Mouse (Mus musculus): ENCODE measurements around the gene Ddx49. TPM values are rescaled to one million over a fixed set of nuclear protein-coding genes. Genes with fewer than 3 reads are reported as not detected.

The Ddx49 gene
- polyA plus RNA-seq (2011; ENCODE audit: insufficient read length, low read depth, missing spikeins), result 24.8 and 31.6 TPM in 2 replicates

- peak within 1 kb of the TSS; percentile 78 for H3K27ac ChIP-seq (ENCODE audit: insufficient read depth, low read length)
- H3K4me1 ChIP-seq (ENCODE audit: control insufficient read depth, insufficient read depth, low read length), result peaks cover 4% of the 10 kb centered on the region; the same call in 1 of the 2 replicates
- H3K4me3 ChIP-seq (ENCODE audit: insufficient read depth, low read length), result peak within 1 kb of the TSS; percentile 96
- TF ChIP-seq CTCF (IDR thresholded peaks at IDR 0.05; ENCODE audit: borderline replicate concordance, insufficient read depth, low read length) (no peak), POLR2A (IDR thresholded peaks at IDR 0.05; ENCODE audit: low read depth, low read length) (peak; percentile 84)
These were observed at the start of gene Ddx49, which contains the start of gene Cope for GRCm38 (mm10) chr8:70302358-70302890. Ddx49 (minus strand) TSS chr8:70302489. Cope (plus strand) TSS chr8:70302518.

DNA sequence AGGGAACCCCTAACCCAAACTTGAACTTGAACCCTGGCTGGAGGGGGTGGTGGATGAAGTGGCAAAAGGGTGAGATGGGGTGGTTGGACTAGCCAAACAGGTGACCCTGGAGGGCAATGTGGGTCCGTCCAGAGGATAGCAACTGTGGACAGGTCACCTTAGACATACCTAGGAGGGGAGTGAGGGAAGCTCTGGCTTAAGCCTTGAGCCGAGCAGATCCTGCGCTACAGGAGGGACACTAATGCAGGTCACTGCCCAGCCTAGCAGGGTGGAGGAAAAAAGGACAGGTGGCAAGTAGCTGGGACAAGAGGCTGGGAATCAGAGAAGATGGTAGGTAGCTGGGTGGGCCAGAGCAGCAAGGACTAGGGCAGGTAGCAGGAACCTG, 49.7 kb upstream of the Ddx49 start:
- peak overlapping the region; percentile 73 for H3K4me3 ChIP-seq (ENCODE audit: insufficient read depth, low read length)
- TF ChIP-seq POLR2A (IDR thresholded peaks at IDR 0.05; ENCODE audit: low read depth, low read length) (no peak), CTCF (IDR thresholded peaks at IDR 0.05; ENCODE audit: borderline replicate concordance, insufficient read depth, low read length) (no peak)
- H3K27ac ChIP-seq (ENCODE audit: insufficient read depth, low read length), result no peak overlapping the region
- H3K4me1 ChIP-seq (ENCODE audit: control insufficient read depth, insufficient read depth, low read length), result peaks cover 13% of the 10 kb centered on the region

GRCm38 (mm10) chr8:70351035-70351999, 49.0 kb upstream of the Ddx49 start:
- no peak for TF ChIP-seq CTCF (IDR thresholded peaks at IDR 0.05; ENCODE audit: borderline replicate concordance, insufficient read depth, low read length)
- TF ChIP-seq POLR2A (IDR thresholded peaks at IDR 0.05; ENCODE audit: low read depth, low read length), result no peak
- H3K27ac ChIP-seq (ENCODE audit: insufficient read depth, low read length), result no peak overlapping the region
- peaks cover 13% of the 10 kb centered on the region for H3K4me1 ChIP-seq (ENCODE audit: control insufficient read depth, insufficient read depth, low read length)
- H3K4me3 ChIP-seq (ENCODE audit: insufficient read depth, low read length), result peak overlapping the region; percentile 73

DNA sequence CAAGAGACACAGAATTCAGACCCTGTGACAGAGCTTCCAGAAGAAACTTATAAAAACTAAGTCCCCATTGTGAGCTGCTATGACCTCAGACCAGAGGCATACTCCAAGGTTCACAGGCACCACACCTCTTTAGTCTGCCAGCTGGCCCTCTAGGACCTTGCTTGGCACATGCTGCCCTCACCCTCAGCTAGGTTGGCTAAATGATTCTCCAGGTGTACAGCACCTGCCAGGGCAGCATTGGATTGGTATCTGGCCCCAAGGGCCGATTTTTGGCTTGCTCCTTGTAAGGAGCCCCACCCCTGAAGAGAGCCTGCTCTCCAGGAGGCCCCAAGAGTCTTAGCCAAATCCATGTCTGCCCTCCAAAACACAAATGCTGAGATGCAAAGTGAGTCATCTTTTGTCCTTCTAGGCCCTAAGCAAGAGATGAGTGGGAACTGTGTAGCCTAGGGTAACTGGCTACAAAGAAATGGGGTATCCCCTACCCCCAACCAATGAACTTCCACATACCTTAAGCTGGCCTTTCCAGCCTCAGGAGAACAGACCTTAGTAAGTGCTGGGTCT, 45.7 kb upstream of the Ddx49 start:
- no peak overlapping the region for H3K27ac ChIP-seq (ENCODE audit: insufficient read depth, low read length)
- H3K4me3 ChIP-seq (ENCODE audit: insufficient read depth, low read length), result no peak overlapping the region
- peaks cover 13% of the 10 kb centered on the region for H3K4me1 ChIP-seq (ENCODE audit: control insufficient read depth, insufficient read depth, low read length)
- TF ChIP-seq POLR2A (IDR thresholded peaks at IDR 0.05; ENCODE audit: low read depth, low read length) (no peak), CTCF (IDR thresholded peaks at IDR 0.05; ENCODE audit: borderline replicate concordance, insufficient read depth, low read length) (no peak)

DNA sequence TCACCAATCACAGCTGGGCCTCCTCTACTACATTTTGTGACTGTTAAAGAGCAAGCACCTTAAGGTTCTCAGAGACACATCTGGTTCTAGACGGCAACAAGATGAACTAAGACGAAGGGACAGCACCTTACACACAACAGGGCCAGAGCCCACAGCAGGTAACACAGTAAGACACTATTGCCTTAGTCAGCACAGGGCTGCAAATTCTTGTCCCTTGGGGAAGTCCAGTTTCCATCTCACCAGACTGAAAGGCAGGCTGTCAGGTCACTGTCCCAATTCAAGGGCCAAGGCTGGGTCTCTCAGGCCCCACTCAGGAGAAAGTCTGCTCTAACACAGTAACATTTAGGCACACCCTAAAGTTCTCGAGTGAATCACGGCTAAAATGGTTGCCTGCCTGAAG, 45.2 kb upstream of the Ddx49 start:
- no peak for TF ChIP-seq POLR2A (IDR thresholded peaks at IDR 0.05; ENCODE audit: low read depth, low read length)
- no peak for TF ChIP-seq CTCF (IDR thresholded peaks at IDR 0.05; ENCODE audit: borderline replicate concordance, insufficient read depth, low read length)
- peaks cover 13% of the 10 kb centered on the region for H3K4me1 ChIP-seq (ENCODE audit: control insufficient read depth, insufficient read depth, low read length)
- H3K27ac ChIP-seq (ENCODE audit: insufficient read depth, low read length), result no peak overlapping the region
- H3K4me3 ChIP-seq (ENCODE audit: insufficient read depth, low read length), result no peak overlapping the region

DNA sequence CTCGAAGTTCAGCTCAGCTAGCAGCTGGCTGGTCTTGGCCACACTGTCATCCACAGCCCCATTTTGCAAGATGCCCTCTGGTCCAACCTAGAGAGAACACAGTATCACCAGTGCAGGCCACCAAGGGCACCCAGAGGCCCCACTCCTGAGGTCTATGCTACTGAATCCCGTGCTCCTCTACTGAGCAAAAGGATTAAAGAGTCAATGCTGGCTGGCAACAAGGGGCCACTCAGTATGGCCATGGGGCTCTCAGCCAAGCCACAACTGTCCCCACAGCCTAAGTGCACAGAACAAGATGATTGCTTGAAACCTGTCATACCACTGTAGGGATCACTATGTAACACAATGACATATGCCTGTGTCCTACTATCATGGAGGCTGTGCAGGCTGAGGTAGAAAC, 42.0 kb upstream of the Ddx49 start:
- no peak overlapping the region for H3K27ac ChIP-seq (ENCODE audit: insufficient read depth, low read length)
- H3K4me3 ChIP-seq (ENCODE audit: insufficient read depth, low read length), result no peak overlapping the region
- TF ChIP-seq CTCF (IDR thresholded peaks at IDR 0.05; ENCODE audit: borderline replicate concordance, insufficient read depth, low read length) (no peak), POLR2A (IDR thresholded peaks at IDR 0.05; ENCODE audit: low read depth, low read length) (no peak)
- H3K4me1 ChIP-seq (ENCODE audit: control insufficient read depth, insufficient read depth, low read length), result peaks cover 5% of the 10 kb centered on the region; the same call in 1 of the 2 replicates

DNA sequence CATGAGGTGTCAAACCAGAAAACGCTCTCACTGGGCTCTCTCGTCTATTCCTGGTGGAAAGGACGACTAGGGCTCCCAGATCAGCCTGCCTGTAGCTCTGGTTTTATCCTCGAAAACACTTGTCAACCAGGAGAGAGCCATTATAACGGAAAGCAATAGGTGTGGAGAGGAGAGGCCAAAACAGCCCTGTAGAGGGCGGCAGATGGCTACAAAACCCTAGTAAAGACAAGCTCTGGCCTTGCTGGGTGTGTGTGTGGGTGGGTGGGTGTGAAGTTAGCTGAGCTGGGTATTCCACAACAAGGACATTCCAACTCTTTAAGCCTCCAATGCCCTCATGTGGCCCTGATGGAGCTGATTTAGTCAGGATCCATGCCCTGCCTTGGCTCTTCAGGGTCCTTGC, 41.4 kb upstream of the Ddx49 start:
- Histone ChIP-seq H3K27ac (ENCODE audit: insufficient read depth, low read length) (no peak overlapping the region), H3K4me1 (ENCODE audit: control insufficient read depth, insufficient read depth, low read length) (peaks cover 5% of the 10 kb centered on the region; the same call in 1 of the 2 replicates), H3K4me3 (ENCODE audit: insufficient read depth, low read length) (no peak overlapping the region)
- no peak for TF ChIP-seq POLR2A (IDR thresholded peaks at IDR 0.05; ENCODE audit: low read depth, low read length)
- TF ChIP-seq CTCF (IDR thresholded peaks at IDR 0.05; ENCODE audit: borderline replicate concordance, insufficient read depth, low read length), result 0 out of 2 replicates have a peak, but pooled peaks have one; percentile 15

- H3K4me3 ChIP-seq (ENCODE audit: insufficient read depth, low read length), result no peak overlapping the region
- no peaks in the 10 kb centered on the region for H3K4me1 ChIP-seq (ENCODE audit: control insufficient read depth, insufficient read depth, low read length)
- TF ChIP-seq CTCF (IDR thresholded peaks at IDR 0.05; ENCODE audit: borderline replicate concordance, insufficient read depth, low read length), result no peak
- no peak for TF ChIP-seq POLR2A (IDR thresholded peaks at IDR 0.05; ENCODE audit: low read depth, low read length)
- no peak overlapping the region for H3K27ac ChIP-seq (ENCODE audit: insufficient read depth, low read length)
These were observed 40.8 kb upstream of the Ddx49 start for GRCm38 (mm10) chr8:70343076-70343475.

- Histone ChIP-seq H3K4me1 (ENCODE audit: control insufficient read depth, insufficient read depth, low read length) (no peaks in the 10 kb centered on the region), H3K27ac (ENCODE audit: insufficient read depth, low read length) (no peak overlapping the region), H3K4me3 (ENCODE audit: insufficient read depth, low read length) (no peak overlapping the region)
- TF ChIP-seq CTCF (IDR thresholded peaks at IDR 0.05; ENCODE audit: borderline replicate concordance, insufficient read depth, low read length) (no peak), POLR2A (IDR thresholded peaks at IDR 0.05; ENCODE audit: low read depth, low read length) (no peak)
These were observed 39.7 kb upstream of the Ddx49 start for GRCm38 (mm10) chr8:70342007-70342406.

Measured in embryonic fibroblast, embryonic 13.5 days (primary cell).